Mouse (Mus musculus) heart, embryonic 13.5 days (tissue): ENCODE measurements around the gene Rnf13. TPM values are rescaled to one million over a fixed set of nuclear protein-coding genes. Genes with fewer than 3 reads are reported as not detected.

Experiments used
- ATAC-seq: fragments of 200-750 bp; cut with Nextera tagmentation; 2 replicates; pipeline ENCODE4 v1.8.0; 2017; ENCODE audit warnings: moderate TSS enrichment; ENCODE audit not compliant: insufficient number of reproducible peaks, low FRiP score, low TSS enrichment; ENCODE audit errors: extremely low read depth
- H3K27ac ChIP-seq: fragments of 300-500 bp; sonication (generic); replicated peaks from 2 replicates; pipeline ENCODE4 v1.5.1; 2015; ENCODE audit warnings: moderate library complexity, mild to moderate bottlenecking, inconsistent platforms
- H3K27me3 ChIP-seq: fragments of 300-500 bp; sonication (generic); replicated peaks from 2 replicates; pipeline ENCODE4 v1.6.1; 2015; ENCODE audit warnings: mild to moderate bottlenecking, inconsistent platforms
- H3K36me3 ChIP-seq: fragments of 300-500 bp; sonication (generic); 2 replicates; pipeline ENCODE4 v1.6.1; 2015; ENCODE audit warnings: mild to moderate bottlenecking, inconsistent platforms
- H3K4me1 ChIP-seq: fragments of 300-500 bp; sonication (generic); 2 replicates; pipeline ENCODE4 v1.6.1; 2015; ENCODE audit warnings: inconsistent platforms
- H3K4me2 ChIP-seq: fragments of 300-500 bp; sonication (generic); 2 replicates; pipeline ENCODE4 v1.6.1; 2015; ENCODE audit warnings: inconsistent platforms, mild to moderate bottlenecking, moderate library complexity
- H3K4me3 ChIP-seq: fragments of 300-500 bp; sonication (generic); 2 replicates; pipeline ENCODE4 v1.5.1; 2015; ENCODE audit warnings: moderate library complexity, mild to moderate bottlenecking, inconsistent platforms
- H3K9ac ChIP-seq: fragments of 300-500 bp; sonication (generic); 2 replicates; pipeline ENCODE4 v1.6.1; 2015; ENCODE audit warnings: inconsistent platforms, mild to moderate bottlenecking, moderate library complexity
- H3K9me3 ChIP-seq: fragments of 300-500 bp; sonication (generic); 2 replicates; pipeline ENCODE4 v1.6.1; 2016; ENCODE audit warnings: inconsistent platforms
- WGBS: fragments of 180-500 bp; shearing (Covaris S2); methylation state at CpG from one replicate; pipeline ENCODE4 v1.1.7; 2015; ENCODE audit warnings: mixed read lengths; 5-methylcytosine and 5-hydroxymethylcytosine counted together
- polyA plus RNA-seq: library from polyadenylated mRNA; unstranded; fragments of >200 nt; fragmentation: Nextera tagmentation; extraction: Ambion mirVana; gene quantifications from 2 replicates; pipeline ENCODE4 v1.2.1, GENCODE M21; 2015

Gene Rnf13
- polyA plus RNA-seq, 1 experiment from 2014 or later, result 56.2 TPM

- peaks cover 16% of the 10 kb centered on the region for H3K4me1 ChIP-seq
- peak overlapping the region; percentile 93 for H3K9ac ChIP-seq
- peaks cover 21% of the 10 kb centered on the region for H3K36me3 ChIP-seq
- peak overlapping the region; percentile 98 for H3K4me3 ChIP-seq
- under 1% methylated on average over 53 of the region's 104 CpGs for WGBS
- peak overlapping the region; percentile 92 for H3K27ac ChIP-seq
- ATAC-seq, result peak; percentile 65
- no peaks in the 10 kb centered on the region for H3K27me3 ChIP-seq
- H3K4me2 ChIP-seq, result peak overlapping the region; percentile 83
- H3K9me3 ChIP-seq, result no peaks in the 10 kb centered on the region
Measured at GRCm38 (mm10) chr3:57846912-57847759, 111.3 kb downstream of the Rnf13 start.

DNA sequence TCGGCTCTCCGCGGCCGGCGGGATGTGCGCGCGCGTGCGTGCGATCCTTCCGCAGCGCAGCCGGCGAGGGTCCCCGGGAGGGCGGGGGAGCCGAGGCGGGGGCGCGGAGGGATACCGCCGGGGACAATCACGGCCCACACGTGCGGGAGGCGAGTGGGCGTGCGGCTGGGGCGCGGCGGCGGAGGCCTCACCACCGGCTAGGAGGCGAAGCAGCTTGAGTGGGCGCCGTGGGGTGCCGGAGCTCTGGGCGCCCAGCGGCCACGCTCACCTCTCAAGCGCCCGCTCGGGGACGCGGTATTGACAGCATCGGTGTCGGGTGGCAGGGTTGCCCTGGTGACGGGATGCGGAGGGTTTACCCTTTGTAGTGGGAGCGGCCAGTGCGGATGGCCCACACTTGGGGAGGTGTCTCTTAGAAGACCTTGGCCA, 111.9 kb downstream of the Rnf13 start, which contains the start of gene Pfn2:
TSS of gene Pfn2 (minus strand) at position 320 of the 426 bp plus-strand sequence.
- Histone ChIP-seq H3K4me2 (peak within 1 kb of the TSS; percentile 83), H3K9ac (peak within 1 kb of the TSS; percentile 93), H3K27me3 (no peaks in the 10 kb centered on the region), H3K4me1 (peaks cover 16% of the 10 kb centered on the region), H3K27ac (peak within 1 kb of the TSS; percentile 92), H3K9me3 (no peaks in the 10 kb centered on the region), H3K4me3 (peak within 1 kb of the TSS; percentile 98), H3K36me3 (peaks cover 15% of the 10 kb centered on the region)
- ATAC-seq, result peak; percentile 51
- 1% methylated on average over 47 of the region's 52 CpGs for WGBS

DNA sequence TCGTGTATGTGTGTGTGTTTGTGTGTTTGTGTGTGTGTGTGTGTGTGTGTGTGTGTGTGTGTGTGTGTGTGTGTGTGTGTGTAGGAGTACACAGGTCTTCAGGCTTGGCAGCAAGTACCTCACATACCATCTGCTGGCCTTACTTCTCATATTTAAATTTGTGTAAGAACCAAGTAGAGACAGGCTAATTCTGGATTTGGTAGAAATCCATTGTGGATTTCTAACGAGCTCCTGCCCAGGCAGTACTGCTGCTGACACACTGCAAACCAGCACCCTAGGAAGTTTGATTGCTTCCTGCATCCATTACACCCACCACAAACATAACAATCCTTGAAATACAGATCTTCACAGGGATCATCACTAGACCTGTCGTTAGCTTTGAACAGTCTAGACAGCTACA, 147.1 kb downstream of the Rnf13 start:
- ATAC-seq, result no peak
- Histone ChIP-seq H3K27ac (no peak overlapping the region), H3K4me3 (no peak overlapping the region), H3K36me3 (no peaks in the 10 kb centered on the region), H3K9ac (no peak overlapping the region), H3K27me3 (no peaks in the 10 kb centered on the region), H3K9me3 (no peaks in the 10 kb centered on the region), H3K4me2 (no peak overlapping the region), H3K4me1 (no peaks in the 10 kb centered on the region)
- 66% methylated on average over 3 of the region's 3 CpGs for WGBS

Other genes with a start within 250 kb of the Rnf13 start
- 13.8 and 16.1 TPM in 2 replicates for gene Wwtr1, start 160.2 kb upstream of the Rnf13 start, polyA plus RNA-seq
- 43.8 and 50.9 TPM in 2 replicates for gene Commd2, start 84.3 kb upstream of the Rnf13 start, polyA plus RNA-seq
- gene Ankub1, start 43.3 kb upstream of the Rnf13 start, polyA plus RNA-seq, result not detected in 2 replicates
- gene Pfn2, start 112.0 kb downstream of the Rnf13 start, polyA plus RNA-seq, result 48.4 and 53.3 TPM in 2 replicates